In the genomic region with DNA sequence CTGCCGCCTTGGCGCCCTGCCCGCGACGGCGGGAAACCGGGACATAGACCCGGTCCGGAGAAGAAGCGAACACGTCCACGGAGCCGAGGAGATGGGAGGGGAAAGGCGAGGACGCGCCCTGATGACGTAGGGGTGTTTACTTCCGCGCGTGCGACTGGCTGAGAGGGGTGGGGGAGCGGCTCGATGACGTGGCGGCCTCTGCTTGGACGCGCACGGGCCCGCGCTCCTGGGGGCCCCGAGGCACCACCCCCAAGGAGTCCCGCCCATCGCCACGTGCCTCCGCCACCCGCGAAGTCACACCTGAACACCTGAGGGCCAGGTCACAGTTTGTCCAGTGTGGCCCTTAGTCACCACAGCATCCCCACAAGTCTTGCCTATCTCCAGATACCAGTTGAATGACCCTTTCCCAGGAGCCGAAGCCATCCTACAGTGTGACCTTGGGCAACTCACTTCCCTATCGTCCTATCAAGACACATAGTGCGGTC, we compare ENCODE assay signal across 8 mouse cellular contexts. TPM values are rescaled to one million over a fixed set of nuclear protein-coding genes. Genes with fewer than 3 reads are reported as not detected.
A peak's percentile ranks its signal among the peaks of the same experiment; 100 is the strongest.
DNase-seq lines count a peak whose midpoint lies in the region; ATAC-seq lines count a peak whose summit lies in the region.

A gene (minus strand): TSS at position 242 of the 485 bp plus-strand sequence.

- peaks cover 16% of the 10 kb centered on the region for H3K36me3 ChIP-seq in hindbrain, embryonic 15.5 days

- ATAC-seq in hindbrain, embryonic 15.5 days (ENCODE audit: low FRiP score, low read depth), result peak; percentile 95

- no peaks in the 10 kb centered on the region for H3K9me3 ChIP-seq in hindbrain, embryonic 15.5 days

- H3K27ac ChIP-seq in hindbrain, embryonic 15.5 days (replicated peaks), result peak within 1 kb of the TSS; percentile 84

- peaks cover 16% of the 10 kb centered on the region for H3K4me1 ChIP-seq in hindbrain, embryonic 15.5 days (replicated peaks)

- peak; percentile 93 for DNase-seq in R1 (ENCODE audit: low read depth, low spot score)
- peak; percentile 91 to 95 for DNase-seq in cerebellum, postnatal 25 days
- DNase-seq in frontal cortex, postnatal 36 days (ENCODE audit: low spot score in 2 of 2), result peak; percentile 90 to 95
- peak; percentile 90 for DNase-seq in left cerebral cortex, adult 11 months (ENCODE audit: low spot score)
- DNase-seq in lung, postnatal 4 days, result peak; percentile 94
- DNase-seq in retina, postnatal 7 days (ENCODE audit: low read depth, low spot score), result peak; percentile 74
- DNase-seq in urinary bladder, adult 2 months (ENCODE audit: low spot score), result peak; percentile 78

- WGBS in hindbrain, embryonic 15.5 days, result 4% methylated on average over 39 of the region's 40 CpGs

- H3K4me3 ChIP-seq in hindbrain, embryonic 15.5 days, result peak within 1 kb of the TSS; percentile 99

- H3K9ac ChIP-seq in hindbrain, embryonic 15.5 days, result peak within 1 kb of the TSS; percentile 65

- peak within 1 kb of the TSS; percentile 93 for H3K4me2 ChIP-seq in hindbrain, embryonic 15.5 days

- H3K27me3 ChIP-seq in hindbrain, embryonic 15.5 days, result no peaks in the 10 kb centered on the region

RNA-seq across cellular contexts. Expression of the gene that starts here (rescaled TPM):
- 17.6 and 19.8 TPM in 2 replicates for polyA plus RNA-seq in hindbrain, embryonic 15.5 days (2015; fragmentation: Nextera tagmentation; extraction: Ambion mirVana)
- 30.2 and 31.9 TPM in 2 replicates for polyA plus RNA-seq in urinary bladder, adult 2 months (2012; rRNA removed)

Comparison
In these comparisons a context has a peak if more than half of its experiments do, and no peak if none do; other contexts are left out.
1. Peak in every context shown above with its lines: DNase-seq, ATAC-seq, H3K4me3 ChIP-seq and H3K27ac ChIP-seq.